Mouse (Mus musculus): ENCODE data around the gene Rac2.

- TF ChIP-seq POLR2A (IDR thresholded peaks at IDR 0.05; ENCODE audit: insufficient read depth, low read length) (no peak), CTCF (IDR thresholded peaks at IDR 0.05; ENCODE audit: low read depth, low read length) (no peak), EP300 (IDR thresholded peaks at IDR 0.05; ENCODE audit: insufficient read depth, low read depth, low read length) (no peak)
These were observed 27.1 kb upstream of the Rac2 start for GRCm38 (mm10) chr15:78599529-78600193.
